Mouse (Mus musculus) CD8-positive naive resting alpha-beta T cell, adult 2 months (primary cell): ENCODE data around the gene C1qa.

Source experiments
- DNase-seq, 2 experiments: peaks; one replicate each; pipeline ENCODE4 v3.0.0; 2022; ENCODE audit warnings: low read depth in 2 of 2, low spot score in 2 of 2

Gene C1qa

GRCm38 (mm10) chr4:136904767-136905539 lies 6.3 kb upstream of the C1qa start:
- DNase-seq = no peak

- DNase-seq = no peak
These were observed 551 bp upstream of the C1qa start for GRCm38 (mm10) chr4:136899154-136899553.

GRCm38 (mm10) chr4:136898084-136898598 lies 462 bp downstream of the C1qa start:
- DNase-seq = no peak

- DNase-seq = no peak
These were observed 2.1 kb downstream of the C1qa start for GRCm38 (mm10) chr4:136896461-136896860.

GRCm38 (mm10) chr4:136895861-136896260 lies 2.7 kb downstream of the C1qa start:
- no peak for DNase-seq

DNA sequence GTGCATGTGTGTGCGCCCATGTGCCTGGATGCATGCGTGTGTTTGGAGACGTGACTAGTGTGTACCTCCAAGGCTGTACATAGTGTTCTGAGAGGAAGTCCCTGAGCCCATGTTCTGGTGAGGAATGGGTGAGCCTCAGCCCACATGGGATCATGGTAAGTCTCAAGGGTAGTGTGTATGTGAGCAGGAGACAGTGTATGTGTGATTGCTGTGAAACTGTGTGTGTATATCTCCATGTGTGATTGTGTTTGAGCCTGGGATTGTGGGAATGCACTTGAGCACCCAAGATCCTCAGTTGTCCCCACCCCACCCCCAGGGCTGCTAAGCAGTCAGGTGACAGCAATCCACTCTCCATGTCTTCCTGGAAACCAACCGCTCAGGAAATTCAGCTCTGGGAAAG lies 3.8 kb downstream of the C1qa start:
- DNase-seq = no peak

DNA sequence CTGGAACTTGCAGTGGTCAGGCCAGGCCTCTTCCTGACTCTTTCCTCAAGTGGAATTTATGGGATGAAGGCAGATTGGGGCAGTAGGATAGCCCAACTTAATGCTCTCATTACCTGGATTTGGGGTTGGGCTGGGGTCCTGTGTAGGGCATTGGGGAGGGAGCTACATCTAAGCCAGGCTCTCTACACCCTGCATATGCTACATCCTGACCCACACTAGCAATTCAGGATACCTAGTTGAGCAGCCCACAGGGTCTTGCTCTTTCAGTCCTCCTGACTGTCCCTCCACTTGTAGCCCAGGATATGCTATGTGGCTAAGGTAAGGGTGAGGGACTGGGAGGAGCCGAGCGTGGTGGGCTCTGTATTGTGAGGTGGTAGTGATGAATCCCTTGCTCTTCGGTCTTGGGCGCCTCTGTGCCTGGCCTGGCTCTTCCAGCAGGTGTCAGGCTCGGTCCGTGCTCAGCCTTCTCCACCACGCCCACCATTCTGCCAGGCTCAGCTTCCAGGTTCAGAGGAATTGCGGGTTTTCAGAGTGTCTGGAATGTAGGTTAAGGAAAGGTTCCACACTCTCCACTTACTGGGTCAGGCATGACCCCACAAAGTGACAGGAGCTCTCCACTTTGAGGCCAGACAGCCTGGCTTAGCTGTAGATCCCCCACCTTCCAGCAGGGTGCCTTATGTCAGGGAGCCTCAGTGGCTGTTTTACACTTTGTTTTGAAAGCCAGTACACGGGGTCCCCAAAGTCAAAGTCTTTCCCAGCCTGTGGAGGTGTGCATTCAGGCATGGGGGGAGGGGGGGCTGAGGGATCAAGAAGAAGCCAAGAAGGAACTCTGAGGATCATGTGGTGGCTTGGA lies 4.7 kb downstream of the C1qa start:
- no peak for DNase-seq

- DNase-seq = no peak
These were observed 5.8 kb downstream of the C1qa start, which contains the start of gene C1qc for GRCm38 (mm10) chr4:136892811-136893210. TSS of gene C1qc (minus strand) at chr4:136893065.

- DNase-seq = no peak
These were observed 6.2 kb downstream of the C1qa start for GRCm38 (mm10) chr4:136892371-136892770.

DNA sequence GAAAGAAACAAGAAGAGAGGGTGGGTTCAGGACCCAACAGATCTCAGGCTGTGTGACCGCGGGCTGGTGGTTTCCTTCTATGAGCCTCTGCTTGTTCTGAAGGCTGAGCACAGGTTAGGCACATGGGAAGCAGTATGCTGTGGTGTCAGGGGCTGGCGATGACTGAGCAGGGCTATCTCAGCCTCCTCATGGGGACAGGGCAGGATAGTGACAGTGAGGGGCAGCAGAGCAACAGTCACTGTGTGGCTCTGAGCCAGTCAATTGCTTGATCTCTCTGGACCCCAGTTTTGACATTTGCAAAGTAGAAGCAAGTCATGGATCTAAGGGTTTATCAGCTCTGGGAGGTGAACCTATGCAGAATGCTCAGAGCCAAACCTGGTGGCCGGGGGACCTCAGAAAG lies 7.5 kb downstream of the C1qa start:
- no peak for DNase-seq

- no peak for DNase-seq
These were observed 8.6 kb downstream of the C1qa start for GRCm38 (mm10) chr4:136889981-136890380.

GRCm38 (mm10) chr4:136887714-136888113 lies 10.9 kb downstream of the C1qa start:
- DNase-seq = no peak

GRCm38 (mm10) chr4:136886101-136886500 lies 12.5 kb downstream of the C1qa start, which contains the start of gene C1qb:
TSS of gene C1qb (minus strand) at chr4:136886187.
- no peak for DNase-seq

GRCm38 (mm10) chr4:136878601-136879000 lies 20.0 kb downstream of the C1qa start:
- no peak for DNase-seq

- DNase-seq = no peak
These were observed 20.4 kb downstream of the C1qa start for GRCm38 (mm10) chr4:136878171-136878570.

GRCm38 (mm10) chr4:136876971-136877370 lies 21.6 kb downstream of the C1qa start:
- DNase-seq = peak in 1 of 2 experiments; percentile 6

DNA sequence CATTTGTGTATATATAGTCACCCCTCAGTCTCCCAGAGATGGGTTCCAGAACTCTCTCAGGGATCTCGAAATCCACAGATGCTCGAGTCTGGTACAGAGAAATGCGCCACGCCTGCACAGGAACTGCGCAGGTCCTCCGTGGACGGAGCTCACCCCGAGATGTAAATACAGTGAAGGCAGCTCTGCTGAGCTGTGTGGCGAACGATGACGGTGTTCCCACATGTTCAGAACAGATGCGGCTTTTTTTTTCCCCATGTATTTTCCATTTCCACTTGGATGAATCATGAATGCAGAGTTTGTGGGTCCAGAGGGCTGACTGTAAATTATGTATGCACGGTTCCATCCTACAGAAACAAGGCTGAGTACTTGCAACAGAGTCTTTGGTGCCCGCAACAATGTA lies 23.6 kb downstream of the C1qa start:
- DNase-seq = no peak

- DNase-seq = no peak
These were observed 30.2 kb downstream of the C1qa start for GRCm38 (mm10) chr4:136868371-136868770.

DNA sequence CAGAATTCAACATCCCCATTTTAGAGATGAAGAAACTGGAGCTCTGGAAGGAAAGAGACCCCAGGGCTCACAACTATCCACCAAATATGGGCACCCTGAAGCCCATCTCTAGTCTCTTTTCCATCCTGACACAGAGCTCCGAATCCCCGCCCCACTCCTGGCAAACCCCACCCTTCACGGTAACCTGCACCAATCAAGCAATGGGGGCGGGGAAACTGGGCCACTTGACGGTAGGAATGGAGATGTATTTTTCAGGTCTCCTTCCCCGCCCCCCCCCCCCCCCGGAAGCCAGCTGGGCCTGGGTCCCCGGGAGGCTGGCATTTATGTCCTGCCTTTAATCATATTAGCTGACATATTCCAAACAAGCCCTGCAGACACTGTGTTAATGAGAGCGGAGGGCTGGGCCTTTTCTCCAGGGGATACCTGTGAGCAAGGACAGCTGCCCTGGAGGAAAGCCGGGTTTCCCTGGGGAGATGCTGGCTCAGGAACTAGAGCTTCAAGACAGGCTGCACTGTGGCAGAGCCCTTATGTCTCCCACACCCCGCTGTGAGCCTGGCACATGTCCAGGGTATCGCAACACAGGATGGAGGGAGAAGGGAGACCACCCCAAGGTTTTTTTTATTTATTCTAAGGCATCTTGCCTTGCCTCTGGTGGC lies 30.8 kb downstream of the C1qa start:
- DNase-seq = no peak

GRCm38 (mm10) chr4:136865531-136865930 lies 33.1 kb downstream of the C1qa start:
- no peak for DNase-seq

- DNase-seq = no peak
These were observed 33.7 kb downstream of the C1qa start for GRCm38 (mm10) chr4:136864751-136865470.
